Mouse (Mus musculus): ENCODE results near the gene Slc13a4. TPM values are rescaled to one million over a fixed set of nuclear protein-coding genes. Genes with fewer than 3 reads are reported as not detected.

Slc13a4 gene
- polyA plus RNA-seq (2015; fragmentation: Nextera tagmentation; extraction: Ambion mirVana) = 0.72 and 0.76 TPM in 2 replicates

DNA sequence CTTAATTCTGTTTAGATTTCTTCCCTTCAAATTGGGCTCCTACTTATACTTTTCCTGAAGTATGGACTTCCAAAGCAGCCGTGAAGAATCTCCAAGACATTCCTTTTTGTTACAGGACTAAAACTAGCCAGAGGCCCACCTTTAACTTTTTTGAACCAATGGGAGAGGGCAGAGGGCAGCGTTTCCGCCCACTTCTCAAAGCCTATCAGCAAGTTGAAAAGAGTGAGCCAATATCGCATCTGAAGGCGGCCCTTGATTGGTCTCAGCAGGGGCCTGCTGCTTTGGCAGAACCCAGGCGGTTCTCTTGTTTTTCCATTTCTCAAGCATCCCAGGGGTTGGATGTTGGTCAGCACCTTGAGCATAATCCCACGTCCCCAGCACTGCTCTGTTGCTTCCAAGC is at the start of gene Slc13a4:
Slc13a4 (minus strand) TSS at position 95 of the 400 bp plus-strand sequence.
- 54% methylated on average over 7 of the region's 7 CpGs for WGBS
- no peak for TF ChIP-seq CTCF (IDR thresholded peaks at IDR 0.05; ENCODE audit: low read depth)
- Histone ChIP-seq H3K4me3 (ENCODE audit: low read depth, low read length) (no peak within 1 kb of the TSS), H3K36me3 (ENCODE audit: control insufficient read depth, insufficient read depth) (no peaks in the 10 kb centered on the region), H3K9ac (ENCODE audit: low read depth, low read length) (no peak within 1 kb of the TSS), H3K9me3 (ENCODE audit: control insufficient read depth) (no peaks in the 10 kb centered on the region), H3K4me1 (replicated peaks; ENCODE audit: control insufficient read depth, insufficient read depth, low read length) (no peaks in the 10 kb centered on the region), H3K4me2 (replicated peaks; ENCODE audit: low read depth) (no peak within 1 kb of the TSS), H3K27ac (ENCODE audit: low read depth, low read length) (no peak within 1 kb of the TSS), H3K27me3 (replicated peaks; ENCODE audit: control insufficient read depth, insufficient read depth, low read length) (no peaks in the 10 kb centered on the region)
- no peak for ATAC-seq

DNA sequence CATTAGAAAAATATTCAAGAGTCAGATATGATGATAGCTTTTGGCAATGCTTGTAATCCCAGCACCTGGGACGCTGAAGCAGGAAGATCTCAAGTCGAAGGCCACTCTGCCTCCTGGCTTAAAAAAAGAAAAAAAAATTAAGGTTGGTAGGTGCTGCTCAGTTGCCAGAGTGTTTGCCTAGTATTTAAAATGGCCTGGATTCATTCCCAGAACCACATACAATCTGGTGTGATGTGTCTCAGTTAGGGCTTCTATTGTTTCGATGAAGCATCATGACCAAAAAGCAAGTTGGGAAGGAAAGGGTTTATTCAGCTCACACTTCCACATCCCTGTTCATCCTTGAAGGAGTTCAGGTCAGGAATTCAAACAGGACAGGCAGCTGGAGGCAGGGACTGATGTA is 47.4 kb upstream of the Slc13a4 start:
- no peaks in the 10 kb centered on the region for H3K9me3 ChIP-seq (ENCODE audit: control insufficient read depth)
- H3K9ac ChIP-seq (ENCODE audit: low read depth, low read length) = no peak overlapping the region
- ATAC-seq = no peak
- H3K4me2 ChIP-seq (replicated peaks; ENCODE audit: low read depth) = no peak overlapping the region
- H3K36me3 ChIP-seq (ENCODE audit: control insufficient read depth, insufficient read depth) = no peaks in the 10 kb centered on the region
- no peaks in the 10 kb centered on the region for H3K27me3 ChIP-seq (replicated peaks; ENCODE audit: control insufficient read depth, insufficient read depth, low read length)
- TF ChIP-seq CTCF (IDR thresholded peaks at IDR 0.05; ENCODE audit: low read depth) = no peak
- no peak overlapping the region for H3K27ac ChIP-seq (ENCODE audit: low read depth, low read length)
- H3K4me3 ChIP-seq (ENCODE audit: low read depth, low read length) = no peak overlapping the region
- WGBS = 92% methylated on average over 3 of the region's 3 CpGs
- no peaks in the 10 kb centered on the region for H3K4me1 ChIP-seq (replicated peaks; ENCODE audit: control insufficient read depth, insufficient read depth, low read length)

DNA sequence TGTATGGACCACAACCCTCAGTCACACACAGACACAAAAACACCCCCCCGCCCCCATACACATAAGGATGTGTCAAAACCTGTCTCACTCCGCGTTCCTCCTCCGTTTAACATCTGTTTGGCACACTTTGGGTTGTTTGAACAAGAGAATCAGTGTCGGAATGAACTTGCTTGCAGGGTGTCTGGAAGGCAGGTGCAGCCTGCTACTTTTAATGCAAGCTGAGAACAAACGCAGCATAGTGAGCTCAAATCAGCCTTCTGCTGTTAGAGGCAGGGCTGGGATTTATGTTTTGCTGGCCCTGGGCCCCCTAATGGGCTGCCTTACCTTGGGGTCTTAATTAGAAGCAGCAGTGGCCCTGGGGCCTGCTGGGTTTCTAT is 46.7 kb upstream of the Slc13a4 start:
- Histone ChIP-seq H3K27ac (ENCODE audit: low read depth, low read length) (no peak overlapping the region), H3K4me2 (replicated peaks; ENCODE audit: low read depth) (no peak overlapping the region), H3K9ac (ENCODE audit: low read depth, low read length) (no peak overlapping the region), H3K27me3 (replicated peaks; ENCODE audit: control insufficient read depth, insufficient read depth, low read length) (no peaks in the 10 kb centered on the region), H3K4me3 (ENCODE audit: low read depth, low read length) (no peak overlapping the region), H3K4me1 (replicated peaks; ENCODE audit: control insufficient read depth, insufficient read depth, low read length) (no peaks in the 10 kb centered on the region), H3K9me3 (ENCODE audit: control insufficient read depth) (no peaks in the 10 kb centered on the region), H3K36me3 (ENCODE audit: control insufficient read depth, insufficient read depth) (no peaks in the 10 kb centered on the region)
- no peak for TF ChIP-seq CTCF (IDR thresholded peaks at IDR 0.05; ENCODE audit: low read depth)
- no peak for ATAC-seq
- 33% methylated on average over 6 of the region's 6 CpGs for WGBS

DNA sequence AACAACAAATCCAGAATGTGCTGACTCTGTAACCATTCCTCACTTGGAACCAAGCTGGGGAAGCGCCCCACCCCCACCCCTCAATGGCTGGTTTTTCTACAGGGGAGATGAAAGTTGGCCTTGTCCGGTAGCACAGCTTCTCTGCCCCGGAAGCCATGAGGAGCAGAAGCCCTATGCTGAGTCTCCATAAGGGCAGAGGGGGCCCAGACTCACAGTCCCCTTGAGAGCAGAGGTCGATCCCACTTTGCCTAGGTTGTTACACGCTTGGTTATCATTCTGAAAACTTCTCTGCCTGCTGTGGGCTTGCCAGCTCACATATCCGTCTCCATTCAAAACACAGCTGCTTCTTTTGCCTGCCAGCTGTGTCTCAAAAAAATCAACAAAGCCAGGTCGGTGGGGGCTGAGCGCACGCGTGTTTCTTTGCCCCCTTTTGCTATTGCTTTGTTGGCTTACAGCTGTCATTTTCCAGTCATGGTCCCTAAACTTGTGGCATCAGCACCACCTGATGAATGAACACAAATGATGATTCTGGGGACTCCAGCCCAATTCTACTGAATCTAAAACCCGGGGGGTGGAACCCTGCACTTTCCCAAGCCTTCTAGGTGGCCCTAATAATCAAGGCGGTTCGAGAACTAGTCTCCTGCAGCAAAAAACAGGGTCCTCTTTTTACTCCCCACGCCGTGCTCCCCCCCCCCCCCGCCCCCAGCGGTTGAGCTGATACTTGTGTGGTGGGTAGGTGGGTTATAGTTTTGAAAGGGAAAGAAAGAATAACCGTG is 46.1 kb upstream of the Slc13a4 start:
- H3K9me3 ChIP-seq (ENCODE audit: control insufficient read depth) = no peaks in the 10 kb centered on the region
- H3K4me3 ChIP-seq (ENCODE audit: low read depth, low read length) = no peak overlapping the region
- no peak overlapping the region for H3K27ac ChIP-seq (ENCODE audit: low read depth, low read length)
- no peak overlapping the region for H3K4me2 ChIP-seq (replicated peaks; ENCODE audit: low read depth)
- 36% methylated on average over 17 of the region's 18 CpGs for WGBS
- no peaks in the 10 kb centered on the region for H3K4me1 ChIP-seq (replicated peaks; ENCODE audit: control insufficient read depth, insufficient read depth, low read length)
- H3K36me3 ChIP-seq (ENCODE audit: control insufficient read depth, insufficient read depth) = no peaks in the 10 kb centered on the region
- TF ChIP-seq CTCF (IDR thresholded peaks at IDR 0.05; ENCODE audit: low read depth) = no peak
- no peak overlapping the region for H3K9ac ChIP-seq (ENCODE audit: low read depth, low read length)
- ATAC-seq = no peak
- no peaks in the 10 kb centered on the region for H3K27me3 ChIP-seq (replicated peaks; ENCODE audit: control insufficient read depth, insufficient read depth, low read length)

DNA sequence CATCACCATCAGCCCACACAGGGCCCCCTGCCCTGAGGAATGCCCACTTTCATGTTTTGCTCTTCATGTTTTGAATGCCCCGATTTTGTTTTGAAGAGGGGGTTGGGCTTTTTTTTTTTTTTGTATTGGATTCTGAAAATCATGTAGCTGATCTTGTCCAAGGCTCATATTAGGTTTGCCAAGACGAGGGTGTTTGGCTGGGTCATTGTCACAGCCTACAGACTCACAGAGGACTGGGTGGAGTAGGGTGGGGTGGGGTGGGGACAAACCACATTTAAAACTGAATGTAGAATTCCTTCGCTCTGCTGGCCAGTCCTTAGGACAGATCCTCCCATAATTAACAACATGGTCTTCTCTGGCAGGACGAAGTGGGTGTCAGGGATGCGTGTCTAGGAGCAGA is 45.5 kb upstream of the Slc13a4 start:
- no peak for TF ChIP-seq CTCF (IDR thresholded peaks at IDR 0.05; ENCODE audit: low read depth)
- H3K4me3 ChIP-seq (ENCODE audit: low read depth, low read length) = no peak overlapping the region
- no peak overlapping the region for H3K27ac ChIP-seq (ENCODE audit: low read depth, low read length)
- no peaks in the 10 kb centered on the region for H3K4me1 ChIP-seq (replicated peaks; ENCODE audit: control insufficient read depth, insufficient read depth, low read length)
- no peak for ATAC-seq
- H3K4me2 ChIP-seq (replicated peaks; ENCODE audit: low read depth) = no peak overlapping the region
- H3K36me3 ChIP-seq (ENCODE audit: control insufficient read depth, insufficient read depth) = no peaks in the 10 kb centered on the region
- H3K9ac ChIP-seq (ENCODE audit: low read depth, low read length) = no peak overlapping the region
- H3K9me3 ChIP-seq (ENCODE audit: control insufficient read depth) = no peaks in the 10 kb centered on the region
- WGBS = 73% methylated on average over 5 of the region's 5 CpGs
- no peaks in the 10 kb centered on the region for H3K27me3 ChIP-seq (replicated peaks; ENCODE audit: control insufficient read depth, insufficient read depth, low read length)

DNA sequence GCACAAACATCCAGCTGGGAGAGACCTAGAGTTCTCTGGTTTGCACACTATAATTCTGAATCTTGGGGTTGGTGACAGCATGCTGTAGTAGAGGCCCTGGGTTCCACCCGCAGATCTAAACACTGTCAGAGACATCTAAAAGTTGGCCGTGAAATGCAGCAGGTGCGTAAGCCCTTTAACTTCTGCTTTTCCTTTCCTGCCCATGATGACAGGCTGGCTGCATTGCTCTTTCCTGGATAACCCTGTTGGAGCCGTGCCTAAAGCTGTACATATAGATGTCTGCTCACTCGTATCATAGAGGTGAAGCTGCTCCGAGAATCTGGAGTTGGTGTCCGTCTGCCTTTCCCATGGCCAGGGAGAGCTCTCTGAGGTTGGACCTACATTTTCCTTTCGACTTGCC is 44.9 kb upstream of the Slc13a4 start:
- no peak overlapping the region for H3K4me2 ChIP-seq (replicated peaks; ENCODE audit: low read depth)
- H3K27me3 ChIP-seq (replicated peaks; ENCODE audit: control insufficient read depth, insufficient read depth, low read length) = no peaks in the 10 kb centered on the region
- no peaks in the 10 kb centered on the region for H3K36me3 ChIP-seq (ENCODE audit: control insufficient read depth, insufficient read depth)
- H3K27ac ChIP-seq (ENCODE audit: low read depth, low read length) = no peak overlapping the region
- no peak for ATAC-seq
- no peak overlapping the region for H3K9ac ChIP-seq (ENCODE audit: low read depth, low read length)
- 69% methylated on average over 8 of the region's 8 CpGs for WGBS
- no peaks in the 10 kb centered on the region for H3K9me3 ChIP-seq (ENCODE audit: control insufficient read depth)
- no peak overlapping the region for H3K4me3 ChIP-seq (ENCODE audit: low read depth, low read length)
- no peaks in the 10 kb centered on the region for H3K4me1 ChIP-seq (replicated peaks; ENCODE audit: control insufficient read depth, insufficient read depth, low read length)
- TF ChIP-seq CTCF (IDR thresholded peaks at IDR 0.05; ENCODE audit: low read depth) = no peak

Measured in intestine, postnatal 0 days (tissue).